Mouse (Mus musculus) heart, adult 2 months (tissue): ENCODE results near the gene Gpr149. TPM values are rescaled to one million over a fixed set of nuclear protein-coding genes. Genes with fewer than 3 reads are reported as not detected.

Experiments used
- DNase-seq, 2 experiments: peaks; one replicate each; pipeline ENCODE4 v3.0.0; 2021
- H3K27ac ChIP-seq: fragments of 200-600 bp; 2 replicates; pipeline ENCODE4 v1.8.1; 2022
- H3K27me3 ChIP-seq: fragments of 200-500 bp; 2 replicates; pipeline ENCODE4 v1.6.1; 2012; ENCODE audit warnings: mild to moderate bottlenecking, low read length, inconsistent platforms, mixed read lengths; ENCODE audit not compliant: control insufficient read depth, insufficient read depth
- H3K36me3 ChIP-seq: fragments of 200-500 bp; 2 replicates; pipeline ENCODE4 v1.6.1; 2012; ENCODE audit warnings: low read length, inconsistent platforms; ENCODE audit not compliant: control insufficient read depth, insufficient read depth
- H3K4me1 ChIP-seq: fragments of 200-500 bp; 2 replicates; pipeline ENCODE4 v1.6.1; 2011; ENCODE audit warnings: low read length; ENCODE audit not compliant: control insufficient read depth, insufficient read depth
- H3K4me3 ChIP-seq: fragments of 200-600 bp; 2 replicates; pipeline ENCODE4 v1.8.1; 2022
- H3K79me2 ChIP-seq: fragments of 200-500 bp; replicated peaks from 2 replicates; pipeline ENCODE4 v1.6.1; 2012; ENCODE audit warnings: mild to moderate bottlenecking, inconsistent platforms, low read length, moderate library complexity, mixed read lengths; ENCODE audit not compliant: control insufficient read depth, insufficient read depth
- H3K9ac ChIP-seq: fragments of 200-500 bp; 2 replicates; pipeline ENCODE4 v1.6.1; 2012; ENCODE audit warnings: low read depth, mild to moderate bottlenecking, control low read depth, inconsistent platforms, low read length, mixed read lengths
- CTCF ChIP-seq: fragments of 200-600 bp; IDR thresholded peaks from 2 replicates; pipeline ENCODE4 v1.8.1; 2022; ENCODE audit warnings: antibody characterized with exemption, mild to moderate bottlenecking, moderate library complexity
- EP300 ChIP-seq: fragments of 200-500 bp; IDR thresholded peaks from 2 replicates; pipeline ENCODE4 v1.6.1; 2011; ENCODE audit warnings: low read depth, low read length, control low read depth; ENCODE audit not compliant: insufficient read depth
- POLR2A ChIP-seq: fragments of 200-500 bp; IDR thresholded peaks from 2 replicates; pipeline ENCODE4 v1.6.1; 2011; ENCODE audit warnings: mild to moderate bottlenecking, low read depth, low read length, control low read depth; ENCODE audit not compliant: insufficient read depth
- WGBS: fragments of 180-500 bp; shearing (Covaris S2); methylation state at CpG from one replicate; pipeline ENCODE4 v1.1.7; 2018; 5-methylcytosine and 5-hydroxymethylcytosine counted together
- intact Hi-C: fragments of 180-260 bp; cut with DNase I; formaldehyde crosslinking; loops from one replicate; pipeline ENCODE4 v1.15.1; 2025
- polyA plus RNA-seq: library from polyadenylated mRNA; depleted of rRNA; stranded (reverse); fragments of >200 nt; gene quantifications from 2 replicates; pipeline ENCODE4 v1.2.3, GENCODE M21; 2012
- total RNA-seq, 2 experiments: library from RNA; stranded (reverse); gene quantifications; 2 replicates each; pipeline ENCODE4 v1.2.3; 2021

The Gpr149 gene
- total and polyA plus RNA-seq, 3 experiments = not detected

GRCm38 (mm10) chr3:62602466-62602865 lies 2.5 kb downstream of the Gpr149 start:
- no peaks in the 10 kb centered on the region for H3K36me3 ChIP-seq
- WGBS = 73% methylated on average over 9 of the region's 9 CpGs
- no peak for DNase-seq
- intact Hi-C loops = no loop called here
- H3K79me2 ChIP-seq = no peaks in the 10 kb centered on the region
- no peak overlapping the region for H3K4me3 ChIP-seq
- no peak overlapping the region for H3K27ac ChIP-seq
- H3K27me3 ChIP-seq = no peaks in the 10 kb centered on the region
- TF ChIP-seq POLR2A (no peak), CTCF (no peak), EP300 (no peak)
- H3K4me1 ChIP-seq = no peaks in the 10 kb centered on the region
- no peak overlapping the region for H3K9ac ChIP-seq

GRCm38 (mm10) chr3:62594842-62595241 lies 10.1 kb downstream of the Gpr149 start:
- peak in 1 of 2 experiments; percentile 31 for DNase-seq
- no peak overlapping the region for H3K27ac ChIP-seq
- TF ChIP-seq CTCF (no peak), EP300 (no peak), POLR2A (no peak)
- H3K4me3 ChIP-seq = no peak overlapping the region
- H3K79me2 ChIP-seq = no peaks in the 10 kb centered on the region
- no peaks in the 10 kb centered on the region for H3K36me3 ChIP-seq
- no peaks in the 10 kb centered on the region for H3K4me1 ChIP-seq
- intact Hi-C loops = no loop called here
- no peaks in the 10 kb centered on the region for H3K27me3 ChIP-seq
- no peak overlapping the region for H3K9ac ChIP-seq
- 20% methylated on average over 7 of the region's 7 CpGs for WGBS

- no peak overlapping the region for H3K9ac ChIP-seq
- WGBS = 79% methylated on average over 1 of the region's 1 CpGs
- no peaks in the 10 kb centered on the region for H3K36me3 ChIP-seq
- H3K27me3 ChIP-seq = no peaks in the 10 kb centered on the region
- no peak for DNase-seq
- intact Hi-C loops = no loop called here
- TF ChIP-seq EP300 (no peak), CTCF (no peak), POLR2A (no peak)
- no peak overlapping the region for H3K4me3 ChIP-seq
- H3K79me2 ChIP-seq = no peaks in the 10 kb centered on the region
- H3K4me1 ChIP-seq = no peaks in the 10 kb centered on the region
- H3K27ac ChIP-seq = no peak overlapping the region
These were observed 19.9 kb downstream of the Gpr149 start for GRCm38 (mm10) chr3:62585072-62585471.

- H3K9ac ChIP-seq = no peak overlapping the region
- TF ChIP-seq POLR2A = no peak
- no peak for TF ChIP-seq EP300
- TF ChIP-seq CTCF = no peak
- no peaks in the 10 kb centered on the region for H3K27me3 ChIP-seq
- WGBS = 56% methylated on average over 5 of the region's 5 CpGs
- no peak for DNase-seq
- intact Hi-C loops = no loop called here
- H3K27ac ChIP-seq = no peak overlapping the region
- no peak overlapping the region for H3K4me3 ChIP-seq
- H3K79me2 ChIP-seq = no peaks in the 10 kb centered on the region
- H3K4me1 ChIP-seq = no peaks in the 10 kb centered on the region
- H3K36me3 ChIP-seq = no peaks in the 10 kb centered on the region
These were observed 77.3 kb downstream of the Gpr149 start for GRCm38 (mm10) chr3:62527593-62527992.

GRCm38 (mm10) chr3:62527160-62527559 lies 77.8 kb downstream of the Gpr149 start:
- H3K36me3 ChIP-seq = no peaks in the 10 kb centered on the region
- no peaks in the 10 kb centered on the region for H3K4me1 ChIP-seq
- H3K79me2 ChIP-seq = no peaks in the 10 kb centered on the region
- H3K27me3 ChIP-seq = no peaks in the 10 kb centered on the region
- H3K4me3 ChIP-seq = no peak overlapping the region
- no peak overlapping the region for H3K27ac ChIP-seq
- intact Hi-C loops = no loop called here
- WGBS = 36% methylated on average over 4 of the region's 4 CpGs
- DNase-seq = no peak
- H3K9ac ChIP-seq = no peak overlapping the region
- TF ChIP-seq EP300 (no peak), POLR2A (no peak), CTCF (peak; percentile 66)

- Histone ChIP-seq H3K4me1 (peaks cover 1% of the 10 kb centered on the region), H3K27me3 (no peaks in the 10 kb centered on the region), H3K27ac (peak overlapping the region; percentile 47; the same call in 1 of the 2 replicates), H3K4me3 (peak overlapping the region; percentile 70), H3K9ac (no peak overlapping the region), H3K79me2 (peaks cover 7% of the 10 kb centered on the region; the same call in 1 of the 2 replicates), H3K36me3 (peaks cover 11% of the 10 kb centered on the region)
- DNase-seq = no peak
- intact Hi-C loops = loop anchor here (5.0 kb wide), 1 partner anchor 170 kb away; the partner anchor contains the start of gene Arhgef26
- TF ChIP-seq CTCF (no peak; the same call in 1 of the 2 replicates), EP300 (no peak), POLR2A (no peak)
- WGBS = 44% methylated on average over 5 of the region's 5 CpGs
These were observed 97.7 kb downstream of the Gpr149 start for GRCm38 (mm10) chr3:62507206-62507647.
